Mouse (Mus musculus): ENCODE measurements around the gene Tdrd1.

Tdrd1 gene

DNA sequence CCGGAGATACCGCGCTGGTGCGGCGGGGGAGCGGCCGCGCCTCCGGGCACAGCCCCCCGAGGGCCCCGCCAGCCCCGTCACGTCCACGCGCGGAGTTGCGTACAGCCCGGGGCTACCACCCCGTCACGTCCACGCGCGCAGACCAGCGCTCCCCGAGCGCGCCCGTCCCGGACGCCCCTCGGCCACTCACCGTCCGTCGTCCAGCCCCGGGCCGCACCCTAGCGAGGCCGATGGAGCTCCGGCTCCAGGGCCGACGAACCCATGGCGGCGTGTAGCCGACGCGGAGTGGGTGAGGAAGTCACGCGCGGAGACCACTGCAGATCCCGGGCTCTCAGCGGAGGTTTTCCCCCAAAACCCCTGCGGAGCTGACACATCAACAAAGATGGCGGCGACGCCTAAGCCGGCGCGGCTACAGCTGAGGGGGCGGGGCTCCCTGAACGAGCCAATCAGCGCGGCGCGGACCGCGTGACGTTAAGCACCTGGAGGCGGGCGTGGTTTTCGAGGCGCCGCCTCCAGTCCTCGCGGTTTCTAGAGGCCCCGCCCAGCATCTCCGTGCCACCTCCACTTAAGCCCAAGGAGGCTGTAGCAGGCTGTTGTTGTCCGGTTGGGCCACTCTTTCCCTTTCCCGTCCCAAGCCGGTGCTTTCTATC is 4.1 kb upstream of the Tdrd1 start, which contains the start of gene Ccdc186:
TSS of gene Ccdc186 (minus strand) at position 393 of the 650 bp plus-strand sequence.
- in situ Hi-C loops (cut with MboI; ENCODE audit: low pct_unique_long_range_greater_than_20kb in 1 of 2, low sequenced_read_pairs in 2 of 2, unreplicated experiment in 1 of 2), result no loop called here

DNA sequence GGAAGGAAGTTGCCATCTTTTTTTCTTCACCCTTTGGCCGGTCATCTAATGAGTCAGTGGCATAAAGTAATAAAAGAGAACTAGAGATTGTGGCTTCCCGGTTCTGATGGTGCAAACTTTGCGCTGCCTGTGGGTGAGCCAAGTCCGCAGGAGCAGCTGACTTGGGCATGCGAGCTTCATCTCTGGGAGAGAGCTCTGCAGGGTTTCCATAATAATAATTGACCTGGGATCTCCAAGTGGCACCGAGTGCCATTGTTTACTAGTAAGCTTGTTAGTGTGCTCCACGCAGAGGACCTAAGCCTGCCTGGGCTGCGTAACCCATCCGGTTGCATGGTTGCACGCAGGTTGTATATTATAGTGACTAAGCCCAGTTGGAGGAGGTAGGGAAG is 3.6 kb upstream of the Tdrd1 start:
- in situ Hi-C loops (cut with MboI; ENCODE audit: low pct_unique_long_range_greater_than_20kb in 1 of 2, low sequenced_read_pairs in 2 of 2, unreplicated experiment in 1 of 2), result no loop called here

DNA sequence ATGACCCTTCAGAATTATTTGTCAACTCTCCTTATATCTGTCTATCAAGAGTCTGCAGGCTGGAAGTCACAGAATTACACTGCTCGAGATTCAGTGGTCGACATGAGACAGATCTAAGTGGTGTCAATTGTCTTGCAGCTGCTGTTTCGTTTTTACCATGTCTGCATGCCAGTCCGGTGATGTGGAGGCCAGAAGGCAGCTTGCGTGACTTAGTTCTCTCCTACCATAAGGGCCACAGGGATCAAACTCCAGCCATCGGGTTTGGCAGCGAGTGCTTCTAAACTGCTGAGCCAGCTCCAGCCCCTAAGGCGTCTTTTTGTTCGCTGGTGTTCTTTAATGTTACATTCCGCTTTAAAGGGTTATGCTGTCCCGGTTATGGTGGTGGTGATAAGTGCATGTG is 2.3 kb downstream of the Tdrd1 start:
- in situ Hi-C loops (cut with MboI; ENCODE audit: low pct_unique_long_range_greater_than_20kb in 1 of 2, low sequenced_read_pairs in 2 of 2, unreplicated experiment in 1 of 2), result no loop called here

DNA sequence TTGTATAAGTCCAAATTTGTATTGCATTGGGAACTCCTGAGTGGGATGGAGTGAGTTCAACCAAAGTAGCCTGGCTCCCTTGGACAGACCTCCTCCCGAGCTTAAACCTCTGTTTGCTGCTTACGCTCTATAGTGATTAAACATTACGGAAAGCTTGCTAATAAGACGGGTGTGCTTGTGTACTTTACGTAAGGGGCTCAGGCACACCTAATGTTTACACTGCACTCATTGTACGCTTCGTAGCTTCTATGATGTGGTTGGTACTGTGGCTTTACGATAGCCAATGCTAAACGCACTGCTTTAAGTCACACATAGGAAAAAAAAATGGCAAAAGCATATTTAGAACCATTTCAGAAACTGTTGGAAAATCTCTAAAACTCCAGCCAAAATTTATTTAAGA is 3.3 kb downstream of the Tdrd1 start:
- in situ Hi-C loops (cut with MboI; ENCODE audit: low pct_unique_long_range_greater_than_20kb in 1 of 2, low sequenced_read_pairs in 2 of 2, unreplicated experiment in 1 of 2), result no loop called here

DNA sequence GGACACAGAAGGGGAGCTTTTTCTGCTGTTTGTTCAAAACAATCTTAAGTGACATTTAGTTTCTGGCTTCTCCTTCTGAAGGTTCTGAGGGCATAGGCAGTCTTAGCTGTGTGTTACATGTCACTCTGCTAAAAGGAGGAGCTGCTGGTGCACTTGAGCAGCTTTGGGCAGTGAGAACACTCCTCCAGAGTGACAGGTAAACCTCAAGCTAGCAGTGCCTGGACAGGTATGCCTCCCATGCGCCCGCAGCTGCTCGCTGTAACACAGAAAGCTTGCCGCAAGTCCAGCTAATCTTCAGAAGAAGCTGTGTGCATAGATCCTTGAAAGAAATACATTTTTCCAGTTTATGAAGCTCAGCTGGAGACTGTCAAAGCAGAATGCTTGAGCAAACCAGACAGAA is 4.2 kb downstream of the Tdrd1 start:
- in situ Hi-C loops (cut with MboI; ENCODE audit: low pct_unique_long_range_greater_than_20kb in 1 of 2, low sequenced_read_pairs in 2 of 2, unreplicated experiment in 1 of 2), result no loop called here

DNA sequence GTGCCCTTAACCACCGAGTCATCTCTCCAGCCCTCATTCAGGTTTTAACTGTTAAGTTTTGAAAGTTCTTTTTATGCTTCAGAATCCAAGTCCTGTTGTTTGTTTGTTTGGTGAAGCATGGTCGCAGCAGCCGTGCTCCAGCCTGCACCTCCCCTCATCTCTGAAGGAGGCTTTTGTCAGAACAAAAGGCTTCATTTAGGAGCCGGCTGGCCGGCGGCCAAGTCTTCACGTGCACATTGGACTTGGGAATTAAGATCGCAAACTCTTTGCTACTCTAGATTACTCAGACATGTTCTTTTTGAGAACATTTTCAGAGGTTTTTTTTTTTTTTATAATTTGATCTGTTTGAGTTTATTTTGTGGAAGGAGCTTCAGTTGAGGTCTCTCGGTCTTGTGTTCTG is 9.3 kb downstream of the Tdrd1 start:
- in situ Hi-C loops (cut with MboI; ENCODE audit: low pct_unique_long_range_greater_than_20kb in 1 of 2, low sequenced_read_pairs in 2 of 2, unreplicated experiment in 1 of 2), result no loop called here

DNA sequence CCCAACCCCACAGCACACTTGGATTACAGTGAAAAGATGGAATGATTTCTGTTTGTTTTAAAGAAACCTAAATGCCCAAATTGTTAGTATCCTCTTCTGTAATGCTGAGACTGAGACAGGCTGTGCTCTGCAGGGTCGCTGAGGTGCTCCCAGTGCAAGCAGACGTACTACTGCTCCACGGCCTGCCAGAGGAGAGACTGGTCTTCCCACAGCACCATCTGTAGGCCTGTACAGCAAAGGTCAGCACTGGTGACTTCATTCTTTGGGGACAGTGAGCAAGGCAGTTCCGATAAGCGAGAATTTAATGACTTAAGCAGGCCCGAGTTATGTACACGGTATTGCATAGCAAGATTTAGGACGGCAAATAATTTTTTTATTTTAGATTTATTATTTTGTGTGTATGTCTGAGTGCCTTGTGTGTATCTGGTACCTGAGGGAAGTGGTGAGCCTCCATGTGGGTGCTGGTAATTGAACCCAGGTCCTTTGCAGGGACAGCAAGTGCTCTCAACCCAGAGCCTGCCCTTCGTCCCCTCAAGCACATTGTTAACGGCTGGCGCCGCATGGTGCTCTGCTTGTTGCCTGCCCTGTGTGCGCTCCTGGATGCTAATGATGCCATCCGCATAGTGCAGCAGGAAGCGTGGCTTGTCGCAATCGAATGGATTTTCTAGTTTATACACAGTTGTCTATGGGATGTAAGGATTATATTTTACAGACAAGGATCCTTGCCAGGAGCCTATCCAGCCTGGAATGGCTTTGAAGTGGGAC is 13.1 kb downstream of the Tdrd1 start:
- in situ Hi-C loops (cut with MboI; ENCODE audit: low pct_unique_long_range_greater_than_20kb in 1 of 2, low sequenced_read_pairs in 2 of 2, unreplicated experiment in 1 of 2), result no loop called here

DNA sequence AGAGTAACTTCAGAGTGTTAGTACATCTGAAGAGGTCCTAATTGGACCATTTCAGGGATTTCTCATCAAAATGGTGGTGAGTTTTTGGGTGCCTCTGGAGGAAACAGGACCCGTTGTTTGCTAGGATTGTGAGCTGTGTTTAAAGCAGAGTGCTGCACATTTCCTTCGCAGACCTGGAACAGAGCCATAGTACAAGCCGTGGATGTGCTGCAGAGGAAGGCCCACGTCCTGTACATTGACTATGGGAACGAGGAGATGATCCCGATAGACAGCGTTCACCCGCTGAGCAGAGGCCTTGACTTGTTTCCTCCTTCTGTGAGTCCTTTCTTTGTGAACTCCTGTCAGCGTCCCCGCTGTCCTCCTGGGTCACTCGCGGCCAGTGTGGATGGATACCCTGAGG is 17.0 kb downstream of the Tdrd1 start:
- in situ Hi-C loops (cut with MboI; ENCODE audit: low pct_unique_long_range_greater_than_20kb in 1 of 2, low sequenced_read_pairs in 2 of 2, unreplicated experiment in 1 of 2), result no loop called here

DNA sequence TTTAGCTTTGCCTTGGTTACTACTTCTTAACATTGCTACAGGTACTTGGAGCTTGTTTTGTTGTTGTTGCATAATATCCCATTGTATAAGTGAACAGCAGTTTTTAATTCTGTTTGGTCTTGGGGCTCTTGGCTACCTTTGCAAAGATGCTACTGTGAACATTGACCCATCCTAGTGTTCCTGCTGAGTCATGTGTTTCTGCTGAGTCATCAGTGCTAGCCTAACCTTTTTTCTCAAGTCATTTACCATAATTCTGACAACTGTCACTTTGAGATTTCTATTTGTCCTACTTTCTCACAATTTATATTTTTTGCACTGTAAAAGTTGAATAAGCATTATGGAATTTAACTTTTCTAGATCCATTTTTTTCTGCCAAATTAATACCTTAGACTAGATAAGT is 26.6 kb downstream of the Tdrd1 start:
- in situ Hi-C loops (cut with MboI; ENCODE audit: low pct_unique_long_range_greater_than_20kb in 1 of 2, low sequenced_read_pairs in 2 of 2, unreplicated experiment in 1 of 2), result no loop called here

DNA sequence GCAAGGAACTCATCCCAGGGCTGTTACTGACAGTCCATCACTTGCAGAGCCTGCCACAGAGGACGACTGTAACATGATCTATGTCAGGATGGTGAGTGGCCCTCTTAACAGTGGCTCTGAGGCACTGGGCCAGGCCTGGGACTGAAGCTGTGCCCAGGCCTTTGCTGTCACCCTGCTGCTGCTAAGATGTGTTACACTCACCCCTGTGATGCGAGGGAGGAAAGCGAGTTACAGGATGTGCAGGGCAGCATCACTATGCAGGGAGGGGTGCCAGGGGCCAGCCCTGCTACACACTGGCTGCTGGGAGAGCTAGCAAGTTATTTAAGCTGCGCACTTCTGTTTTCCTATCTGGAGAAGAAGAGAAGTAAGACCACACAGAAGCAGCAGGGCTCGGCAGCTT is 30.4 kb downstream of the Tdrd1 start:
- in situ Hi-C loops (cut with MboI; ENCODE audit: low pct_unique_long_range_greater_than_20kb in 1 of 2, low sequenced_read_pairs in 2 of 2, unreplicated experiment in 1 of 2), result no loop called here

DNA sequence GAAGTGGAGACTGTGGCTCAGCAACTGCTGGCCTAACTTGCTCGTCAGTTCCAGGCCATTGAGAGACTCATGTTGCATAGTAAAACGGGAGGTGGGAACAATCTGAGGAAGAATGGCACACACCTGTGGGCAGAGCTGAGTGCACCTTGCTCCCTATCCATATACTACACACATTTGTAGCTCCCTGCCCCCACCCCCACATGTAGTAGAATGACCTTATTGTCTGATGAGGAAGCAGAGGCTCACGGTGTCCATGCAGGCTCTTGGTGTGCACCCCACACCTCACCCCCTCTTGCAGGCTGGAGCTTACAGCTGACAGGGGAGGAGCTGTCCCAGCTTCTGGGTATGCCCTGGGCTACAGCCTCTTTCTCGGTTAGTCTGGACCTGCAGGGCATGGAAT is 41.7 kb downstream of the Tdrd1 start:
- in situ Hi-C loops (cut with MboI; ENCODE audit: low pct_unique_long_range_greater_than_20kb in 1 of 2, low sequenced_read_pairs in 2 of 2, unreplicated experiment in 1 of 2), result no loop called here

DNA sequence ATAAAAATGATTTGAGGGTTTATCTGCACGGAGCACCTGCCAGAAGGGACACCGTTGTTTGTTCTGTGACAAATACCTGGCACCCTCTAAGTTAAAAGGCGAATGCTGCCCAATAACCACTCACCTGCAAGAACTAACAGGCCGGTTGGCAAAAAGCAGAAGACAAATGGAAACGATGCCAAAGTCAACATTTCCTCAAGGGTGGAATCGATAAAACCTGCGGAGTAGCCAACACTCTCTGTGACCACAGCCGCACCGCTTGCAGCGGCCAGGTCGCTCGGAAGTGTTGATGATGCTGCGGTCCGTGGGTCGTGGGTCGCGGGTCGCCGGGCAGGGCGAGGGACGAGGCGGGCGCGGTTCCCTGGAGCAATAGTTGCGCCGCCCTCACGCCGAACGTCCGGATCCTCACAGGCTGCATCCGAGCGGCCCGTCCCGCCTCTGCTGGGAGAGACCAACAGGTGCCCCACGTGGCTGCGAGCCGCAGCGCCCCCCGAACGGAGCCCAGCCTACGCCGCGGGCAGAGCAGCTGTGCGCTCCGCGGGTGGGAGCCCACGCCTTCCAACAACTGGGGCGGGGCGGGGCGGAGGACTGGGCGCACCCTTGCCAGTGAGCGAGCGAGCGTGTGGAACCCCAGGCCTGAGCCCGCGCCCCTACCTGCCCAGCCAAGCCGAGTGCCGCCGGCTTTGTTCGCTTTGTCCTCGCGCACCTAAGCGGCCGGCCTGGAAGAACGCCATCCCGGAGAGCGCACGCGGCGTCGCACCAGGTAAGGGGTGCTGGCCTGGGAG is 48.0 kb downstream of the Tdrd1 start, which contains the start of gene Vwa2:
TSS of gene Vwa2 (plus strand) at position 434 of the 785 bp plus-strand sequence.
- in situ Hi-C loops (cut with MboI; ENCODE audit: low pct_unique_long_range_greater_than_20kb in 1 of 2, low sequenced_read_pairs in 2 of 2, unreplicated experiment in 1 of 2), result no loop called here

DNA sequence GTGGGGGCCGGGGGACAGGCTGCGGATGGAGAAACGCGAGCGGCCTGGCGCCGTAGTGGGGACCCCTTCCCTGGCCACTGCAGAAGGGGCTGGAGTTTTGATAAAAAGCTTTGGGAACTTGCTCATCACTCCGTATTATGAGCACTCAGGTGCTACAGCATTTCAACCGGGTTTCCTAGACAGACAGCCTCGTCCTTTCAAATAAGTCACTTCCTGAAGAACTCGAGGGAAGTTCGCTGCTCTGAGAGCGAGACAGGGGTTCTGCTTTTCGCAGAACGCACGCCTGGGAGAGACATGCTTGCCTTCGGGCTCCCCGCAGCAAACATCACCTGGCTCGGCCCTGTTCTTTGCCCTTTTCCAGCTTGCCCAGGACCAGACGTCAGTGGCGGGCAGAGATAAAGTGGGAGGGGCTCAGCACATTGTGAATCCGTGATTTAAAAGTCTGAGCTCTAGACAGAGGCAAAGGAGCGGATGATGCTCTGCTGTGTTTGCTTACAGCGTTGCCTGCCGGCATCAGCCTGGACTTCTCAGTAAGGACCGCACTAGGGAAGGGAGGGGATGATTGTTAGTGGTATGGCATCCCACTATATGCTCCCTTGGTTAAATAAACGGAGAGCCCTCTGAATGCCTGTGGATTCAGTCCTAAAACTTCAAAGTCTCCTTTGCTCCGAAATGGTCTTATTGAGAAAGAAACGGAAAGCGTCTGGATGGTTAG is 48.7 kb downstream of the Tdrd1 start:
- in situ Hi-C loops (cut with MboI; ENCODE audit: low pct_unique_long_range_greater_than_20kb in 1 of 2, low sequenced_read_pairs in 2 of 2, unreplicated experiment in 1 of 2), result no loop called here

DNA sequence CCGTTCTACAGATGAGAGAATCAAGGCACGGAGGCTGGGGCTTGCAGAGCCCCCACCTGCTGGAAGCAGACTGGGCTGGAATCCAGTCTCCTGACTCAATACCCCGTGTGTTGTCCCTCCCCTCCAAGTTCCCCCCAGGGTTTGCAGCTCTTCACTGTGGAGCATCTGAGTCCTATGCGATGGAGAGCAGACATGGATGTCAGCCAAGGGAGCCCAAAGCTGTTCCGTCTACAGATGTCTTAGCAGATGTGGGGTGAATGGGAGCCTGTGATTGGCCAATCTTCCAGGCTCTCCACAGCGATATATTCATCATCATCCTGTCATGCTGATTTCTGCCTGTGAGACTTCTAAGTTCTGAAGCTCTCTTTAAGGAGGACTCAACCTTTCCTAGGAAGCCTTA is 51.4 kb downstream of the Tdrd1 start:
- in situ Hi-C loops (cut with MboI; ENCODE audit: low pct_unique_long_range_greater_than_20kb in 1 of 2, low sequenced_read_pairs in 2 of 2, unreplicated experiment in 1 of 2), result no loop called here

DNA sequence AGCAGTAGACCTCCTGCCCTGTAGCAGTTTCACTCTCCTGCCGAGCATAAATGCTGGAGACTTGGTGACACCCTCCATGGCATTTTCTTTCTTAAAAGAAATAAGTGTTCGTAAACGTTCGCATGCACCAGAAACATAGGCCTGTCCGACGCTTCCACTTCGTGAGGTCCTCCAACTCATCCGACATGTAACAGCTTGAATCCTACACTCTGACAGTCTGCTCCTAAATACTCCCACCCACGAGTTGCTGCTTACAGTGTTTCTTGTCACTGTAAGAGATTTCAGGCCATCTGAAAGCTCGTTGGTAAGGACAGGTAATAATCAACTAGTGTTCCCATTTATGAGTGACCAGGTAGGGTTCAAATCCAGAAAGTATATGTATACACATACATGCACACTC is 61.9 kb downstream of the Tdrd1 start:
- in situ Hi-C loops (cut with MboI; ENCODE audit: low pct_unique_long_range_greater_than_20kb in 1 of 2, low sequenced_read_pairs in 2 of 2, unreplicated experiment in 1 of 2), result no loop called here

DNA sequence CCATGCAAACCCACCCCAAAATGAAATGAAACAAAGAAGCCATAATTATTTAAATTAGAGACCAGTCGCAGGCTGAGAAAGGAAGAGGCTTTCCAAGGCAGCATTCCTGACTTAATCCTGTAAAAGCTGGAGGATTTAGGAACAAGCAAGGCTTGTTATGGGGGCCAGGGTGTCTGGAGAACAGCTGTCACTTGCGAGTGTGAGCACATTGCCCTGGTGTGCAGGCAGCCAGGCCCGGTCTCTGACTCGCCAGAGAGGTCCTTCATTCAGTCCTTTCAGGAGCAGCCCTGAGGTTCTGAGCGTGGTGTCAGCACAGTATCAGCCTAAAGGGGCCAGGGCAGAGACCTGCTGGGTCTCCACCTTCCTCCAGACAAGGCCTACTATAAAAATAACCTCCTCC is 62.6 kb downstream of the Tdrd1 start:
- in situ Hi-C loops (cut with MboI; ENCODE audit: low pct_unique_long_range_greater_than_20kb in 1 of 2, low sequenced_read_pairs in 2 of 2, unreplicated experiment in 1 of 2), result no loop called here

DNA sequence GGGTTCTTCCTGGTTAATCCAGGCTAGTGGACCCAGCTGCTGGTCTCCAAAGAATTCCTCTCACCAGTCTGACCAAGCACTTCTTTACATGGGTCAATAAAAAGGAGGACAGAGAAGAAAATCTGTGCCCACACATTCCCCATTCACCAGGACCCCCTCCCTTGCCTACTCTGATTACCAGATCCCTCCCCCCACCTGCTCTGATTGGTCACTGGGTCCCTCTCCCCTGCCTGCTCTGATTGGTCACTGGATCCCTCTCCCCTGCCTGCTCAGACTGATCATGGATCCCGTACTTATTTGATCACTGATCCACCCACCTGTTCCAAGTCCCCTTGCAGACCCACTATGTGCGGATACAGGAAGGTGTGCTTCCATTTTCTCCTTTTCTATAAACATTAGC is 65.4 kb downstream of the Tdrd1 start:
- in situ Hi-C loops (cut with MboI; ENCODE audit: low pct_unique_long_range_greater_than_20kb in 1 of 2, low sequenced_read_pairs in 2 of 2, unreplicated experiment in 1 of 2), result no loop called here

DNA sequence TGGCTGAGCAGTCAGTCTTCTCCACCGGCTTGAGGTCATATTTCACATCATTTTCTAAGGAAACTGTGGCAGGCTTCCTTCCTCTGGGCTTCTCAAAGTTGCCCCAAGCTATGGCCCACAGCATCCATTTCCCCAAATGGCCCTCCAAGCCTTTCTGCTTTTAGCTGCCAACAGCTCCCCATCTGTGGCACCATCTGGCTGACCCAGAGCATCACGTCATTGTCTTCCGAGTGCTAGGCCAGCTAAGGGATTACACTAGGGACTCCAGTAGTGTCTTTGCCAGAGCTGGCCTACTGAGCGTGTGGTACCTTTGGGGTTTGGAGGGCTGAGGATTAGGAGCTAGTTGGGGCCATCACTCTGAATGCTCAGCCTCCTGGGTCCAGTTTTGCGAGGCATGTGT is 66.6 kb downstream of the Tdrd1 start:
- in situ Hi-C loops (cut with MboI; ENCODE audit: low pct_unique_long_range_greater_than_20kb in 1 of 2, low sequenced_read_pairs in 2 of 2, unreplicated experiment in 1 of 2), result no loop called here

DNA sequence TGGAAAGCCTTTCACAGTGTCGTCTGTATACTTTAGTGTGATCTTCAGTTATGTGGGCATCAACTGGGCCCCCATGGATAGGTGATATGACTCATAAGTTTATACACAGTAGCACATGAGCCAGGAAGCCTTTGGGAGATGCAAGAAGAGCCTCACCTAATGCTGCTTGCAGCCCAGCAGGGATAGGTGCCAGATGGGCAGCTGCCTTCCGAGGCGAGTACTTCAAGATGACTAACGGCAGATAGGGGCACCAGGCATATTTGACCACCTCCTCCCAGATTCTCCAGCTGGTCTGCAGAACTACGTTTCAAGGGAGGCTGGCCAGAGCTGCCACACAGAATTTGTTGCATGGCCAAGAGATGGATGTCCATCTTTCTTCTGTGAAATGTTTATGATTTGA is 67.3 kb downstream of the Tdrd1 start:
- in situ Hi-C loops (cut with MboI; ENCODE audit: low pct_unique_long_range_greater_than_20kb in 1 of 2, low sequenced_read_pairs in 2 of 2, unreplicated experiment in 1 of 2), result no loop called here

Data from mouse embryonic stem cell (cell line).